Mouse (Mus musculus): Measurements from ENCODE around the gene Szt2. TPM values are rescaled to one million over a fixed set of nuclear protein-coding genes. Genes with fewer than 3 reads are reported as not detected.

The Szt2 gene
- total RNA-seq, 2 experiments from 2014 or later = 33.5 to 42.2 TPM

- no peak for DNase-seq (ENCODE audit: low spot score in 2 of 2)
Measured at GRCm38 (mm10) chr4:118359211-118359895, 49.7 kb downstream of the Szt2 start.

- no peak for DNase-seq (ENCODE audit: low spot score in 2 of 2)
Measured at GRCm38 (mm10) chr4:118358159-118358895, 50.7 kb downstream of the Szt2 start.

DNA sequence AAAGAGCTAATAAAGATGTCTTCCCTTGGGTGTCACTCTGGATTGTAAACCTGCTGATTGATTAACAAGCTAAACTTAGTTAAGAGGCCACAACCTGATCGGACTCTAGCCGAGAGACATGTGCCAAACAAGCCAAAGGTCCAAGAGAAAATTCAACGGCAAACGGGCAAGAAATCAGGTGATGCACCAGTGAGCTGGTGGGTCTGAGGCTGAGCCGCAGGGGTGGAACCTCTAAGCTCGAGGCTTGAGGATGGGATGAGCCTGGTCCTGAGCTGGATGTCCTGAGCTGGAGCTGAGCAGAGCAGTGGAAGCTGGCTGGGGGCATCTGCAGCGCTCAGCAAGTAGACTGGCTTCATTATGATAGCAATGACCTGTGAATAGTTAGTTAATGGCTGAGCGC lies 51.6 kb downstream of the Szt2 start:
- DNase-seq (ENCODE audit: low spot score in 2 of 2) = no peak

DNA sequence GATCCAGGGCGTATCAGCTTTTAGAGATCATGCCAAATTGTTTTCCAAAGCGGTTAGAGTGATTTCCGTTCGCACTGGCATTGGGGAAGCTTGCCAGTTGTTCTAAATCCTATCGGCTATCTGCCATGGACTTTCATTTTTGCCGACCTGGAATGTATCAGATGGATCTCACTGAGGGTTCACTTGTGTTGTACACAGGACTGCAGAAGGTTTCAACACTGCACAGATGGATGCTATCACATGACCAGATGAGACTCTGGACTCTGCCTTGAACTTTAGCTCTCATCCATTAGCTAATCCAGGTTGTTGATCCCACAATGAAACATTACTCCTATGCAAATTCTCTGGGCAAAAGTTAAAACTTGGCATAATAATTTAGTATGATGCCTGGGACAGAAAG lies 52.3 kb downstream of the Szt2 start:
- DNase-seq (ENCODE audit: low spot score in 2 of 2) = no peak

DNA sequence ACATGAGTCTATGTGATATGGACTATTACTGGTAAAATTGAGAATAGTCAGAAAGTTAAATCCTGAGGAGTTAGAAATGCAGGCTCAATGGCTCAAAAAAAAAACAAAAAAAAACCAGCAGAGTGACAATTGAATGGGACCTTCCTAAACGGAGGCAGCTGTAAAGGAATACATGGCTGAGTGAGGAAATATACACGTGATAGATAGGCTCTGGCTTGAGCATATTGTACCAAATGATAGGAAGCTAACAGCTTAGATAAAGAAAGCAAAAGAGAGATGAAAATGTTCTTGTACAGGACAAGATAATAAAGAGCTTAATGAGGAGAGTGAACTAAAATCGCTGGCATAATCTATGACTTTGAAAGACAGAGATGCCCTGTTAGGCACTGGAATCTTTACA lies 54.8 kb downstream of the Szt2 start:
- DNase-seq (ENCODE audit: low spot score in 2 of 2) = no peak

DNA sequence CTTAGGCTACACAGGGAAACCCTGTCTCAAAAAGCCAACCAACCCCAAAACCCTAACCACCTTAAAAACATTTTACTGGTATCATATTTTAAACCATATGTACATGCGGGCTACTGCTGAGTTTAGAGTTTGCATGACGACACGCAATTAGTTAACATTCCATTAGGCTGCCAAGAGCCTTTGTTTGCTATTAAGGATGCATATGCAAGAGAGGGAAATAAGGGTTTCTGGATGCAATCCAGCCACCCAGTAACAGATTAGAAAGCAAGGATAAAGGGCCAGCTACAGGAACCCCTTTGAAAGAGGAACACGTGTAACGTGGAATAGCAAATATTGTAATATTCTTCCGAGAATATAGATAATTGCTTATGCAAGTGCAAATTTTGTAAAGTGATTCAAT lies 55.4 kb downstream of the Szt2 start:
- no peak for DNase-seq (ENCODE audit: low spot score in 2 of 2)

- DNase-seq (ENCODE audit: low spot score in 2 of 2) = no peak
Measured at GRCm38 (mm10) chr4:118351828-118352227, 57.2 kb downstream of the Szt2 start.

DNA sequence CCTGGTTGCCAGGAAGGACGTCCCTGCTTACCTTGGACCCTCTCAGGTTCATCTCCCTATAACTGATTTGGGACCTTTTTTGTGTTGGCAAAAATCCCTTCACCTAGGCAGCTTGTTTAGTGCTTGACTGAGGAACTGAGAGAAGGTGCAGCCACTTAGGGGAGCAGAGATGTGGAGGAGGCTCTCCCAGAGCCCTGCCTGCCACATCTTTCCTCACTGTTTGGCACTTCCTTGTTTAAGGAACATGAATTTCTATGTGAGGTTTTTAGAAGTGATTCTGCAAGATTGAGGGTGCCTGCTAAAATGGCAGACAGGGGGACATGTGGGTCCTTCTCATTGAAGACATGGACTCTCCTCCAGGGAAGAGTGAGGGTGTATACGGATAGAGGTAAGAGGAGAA lies 58.2 kb downstream of the Szt2 start:
- DNase-seq (ENCODE audit: low spot score in 2 of 2) = no peak

GRCm38 (mm10) chr4:118347529-118348309 lies 61.4 kb downstream of the Szt2 start:
- DNase-seq (ENCODE audit: low spot score in 2 of 2) = no peak

DNA sequence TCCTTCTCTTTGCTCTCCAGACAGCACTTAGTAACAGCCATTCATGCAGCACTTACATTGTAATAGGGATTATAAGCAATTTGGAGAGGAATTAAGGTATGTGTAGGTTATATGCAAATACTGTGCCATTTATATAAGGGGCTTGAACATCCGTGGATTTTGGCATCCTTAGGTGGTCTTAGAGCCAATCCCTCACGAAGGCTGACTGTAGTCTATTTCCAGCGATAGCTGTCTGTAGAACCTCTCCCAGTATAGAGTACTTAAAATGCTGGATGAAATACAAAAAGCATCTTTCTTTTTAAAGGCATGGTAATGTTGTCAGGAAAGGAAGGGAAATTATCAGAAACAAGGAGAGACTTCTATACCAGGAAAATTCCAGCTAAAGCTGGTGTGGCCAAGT lies 67.6 kb downstream of the Szt2 start:
- DNase-seq (ENCODE audit: low spot score in 2 of 2) = no peak

GRCm38 (mm10) chr4:118336658-118337057 lies 72.4 kb downstream of the Szt2 start:
- DNase-seq (ENCODE audit: low spot score in 2 of 2) = peak; percentile 76 to 79

- no peak for DNase-seq (ENCODE audit: low spot score in 2 of 2)
Measured at GRCm38 (mm10) chr4:118335991-118336390, 73.1 kb downstream of the Szt2 start.

DNA sequence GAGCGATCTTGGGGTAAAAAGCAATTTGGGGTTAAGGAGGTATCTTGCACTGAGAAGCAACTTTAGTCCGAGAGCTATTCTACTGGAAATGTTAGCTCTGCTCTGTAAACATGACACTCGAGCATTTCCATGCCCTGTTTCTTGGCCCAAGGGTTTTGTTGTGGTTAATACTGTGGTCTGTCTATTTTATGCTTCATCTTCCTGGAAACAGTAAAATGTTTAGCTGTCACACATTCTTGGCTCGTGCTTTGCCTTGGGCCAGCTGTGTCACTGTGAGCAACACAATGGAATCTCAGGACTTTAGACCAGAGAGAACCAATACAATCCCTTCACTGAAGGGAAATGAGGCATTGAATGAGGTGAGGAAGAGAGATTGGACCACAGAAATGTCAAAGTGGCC lies 77.3 kb downstream of the Szt2 start:
- DNase-seq (ENCODE audit: low spot score in 2 of 2) = no peak

- DNase-seq (ENCODE audit: low spot score in 2 of 2) = no peak
Measured at GRCm38 (mm10) chr4:118326476-118326875, 82.6 kb downstream of the Szt2 start.

DNA sequence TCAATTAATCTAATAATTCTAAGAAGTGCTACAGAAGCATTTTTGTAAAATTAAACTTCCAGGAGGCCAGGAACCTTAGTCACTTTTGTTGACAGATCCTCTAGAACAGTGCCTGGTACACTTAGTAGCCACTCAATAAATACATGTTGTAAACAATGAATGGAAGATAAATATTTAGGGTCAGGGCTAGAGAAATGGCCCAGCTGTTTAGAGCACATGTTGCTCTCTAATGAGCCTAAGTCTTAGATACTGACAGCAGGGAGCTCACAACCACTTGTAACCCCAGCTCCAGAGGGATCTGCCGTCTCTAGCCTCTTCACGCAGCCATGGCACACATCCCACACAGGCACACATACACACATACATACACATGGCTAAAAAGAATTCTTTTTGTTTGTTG lies 88.4 kb downstream of the Szt2 start:
- no peak for DNase-seq (ENCODE audit: low spot score in 2 of 2)

DNA sequence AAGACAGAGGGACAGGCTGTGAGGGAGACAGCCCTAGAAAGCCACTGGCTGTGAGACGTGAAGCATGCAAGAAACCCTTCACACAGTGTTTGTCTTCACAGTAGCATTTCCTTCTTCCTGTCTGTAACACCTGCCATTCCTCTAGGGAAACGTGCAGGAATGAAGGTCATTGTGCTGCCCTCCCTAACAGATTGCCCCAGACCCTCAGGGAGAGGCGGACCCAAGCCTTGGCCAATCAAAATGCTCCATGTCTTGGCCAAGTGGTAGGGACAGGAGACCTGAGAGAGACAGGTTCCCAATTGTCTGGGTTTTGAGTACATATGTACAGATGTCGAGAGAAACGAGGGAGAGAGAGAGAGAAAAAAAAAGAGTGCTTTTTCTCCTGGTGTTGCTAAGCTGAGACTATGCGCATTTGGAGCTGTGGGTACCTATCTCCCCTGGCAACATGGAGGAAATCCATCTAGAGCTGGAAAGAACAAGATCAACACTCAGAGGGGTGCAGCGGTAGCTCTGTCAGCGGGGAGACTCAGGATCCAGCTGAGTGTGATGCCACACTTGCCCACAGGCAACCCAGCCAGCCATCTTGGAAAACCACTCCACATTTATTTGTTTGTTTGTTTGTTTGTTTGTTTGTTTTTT lies 89.2 kb downstream of the Szt2 start:
- no peak for DNase-seq (ENCODE audit: low spot score in 2 of 2)

- DNase-seq (ENCODE audit: low spot score in 2 of 2) = no peak
Measured at GRCm38 (mm10) chr4:118316662-118317061, 92.4 kb downstream of the Szt2 start.

GRCm38 (mm10) chr4:118315286-118315685 lies 93.8 kb downstream of the Szt2 start:
- DNase-seq (ENCODE audit: low spot score in 2 of 2) = no peak
